Mouse (Mus musculus) myocyte (in vitro differentiated cells): ENCODE results near the gene Znhit3.

Experiments used
- E2F4 ChIP-seq: IDR thresholded peaks from one replicate; pipeline ENCODE4 v1.6.1; 2011; ENCODE audit warnings: mild to moderate bottlenecking, control low read depth, moderate library complexity; ENCODE audit not compliant: insufficient read depth
- USF1 ChIP-seq: IDR thresholded peaks from one replicate; pipeline ENCODE4 v1.6.1; 2011; ENCODE audit warnings: low read depth, mild to moderate bottlenecking, control low read depth, moderate library complexity

GRCm38 (mm10) chr11:84963556-84963955, 47.4 kb upstream of the Znhit3 start:
- TF ChIP-seq E2F4 (no peak), USF1 (no peak)
